Mouse (Mus musculus) neural tube, embryonic 14.5 days (tissue): ENCODE data around the gene Opcml. TPM values are rescaled to one million over a fixed set of nuclear protein-coding genes. Genes with fewer than 3 reads are reported as not detected.

Source experiments
- ATAC-seq: fragments of 200-750 bp; cut with Nextera tagmentation; 2 replicates; pipeline ENCODE4 v1.8.0; 2017; ENCODE audit warnings: low read depth, mild to moderate bottlenecking, moderate TSS enrichment, moderate library complexity
- H3K27ac ChIP-seq: fragments of 300-500 bp; sonication (generic); 2 replicates; pipeline ENCODE4 v1.5.1; 2014; ENCODE audit warnings: low read depth, mild to moderate bottlenecking, control low read depth, low read length, moderate library complexity, mixed read lengths
- H3K27me3 ChIP-seq: fragments of 300-500 bp; sonication (generic); 2 replicates; pipeline ENCODE4 v1.6.1; 2014; ENCODE audit warnings: low read length; ENCODE audit not compliant: control insufficient read depth, insufficient read depth
- H3K36me3 ChIP-seq: fragments of 300-500 bp; sonication (generic); 2 replicates; pipeline ENCODE4 v1.6.1; 2014; ENCODE audit warnings: low read length, mixed read lengths; ENCODE audit not compliant: control insufficient read depth, insufficient read depth
- H3K4me1 ChIP-seq: fragments of 300-500 bp; sonication (generic); 2 replicates; pipeline ENCODE4 v1.6.1; 2014; ENCODE audit warnings: low read length; ENCODE audit not compliant: control insufficient read depth, insufficient read depth
- H3K4me2 ChIP-seq: fragments of 300-500 bp; sonication (generic); 2 replicates; pipeline ENCODE4 v1.6.1; 2014; ENCODE audit warnings: mild to moderate bottlenecking, low read depth, low read length, control low read depth
- H3K4me3 ChIP-seq: fragments of 300-500 bp; sonication (generic); 2 replicates; pipeline ENCODE4 v1.5.1; 2014; ENCODE audit warnings: low read depth, low read length, control low read depth, mixed read lengths
- H3K9ac ChIP-seq: fragments of 300-500 bp; sonication (generic); replicated peaks from 2 replicates; pipeline ENCODE4 v1.6.1; 2014; ENCODE audit warnings: low read depth, mild to moderate bottlenecking, control low read depth, low read length, mixed read lengths
- H3K9me3 ChIP-seq: fragments of 300-500 bp; sonication (generic); 2 replicates; pipeline ENCODE4 v1.6.1; 2016; ENCODE audit warnings: low read length; ENCODE audit not compliant: control insufficient read depth
- WGBS: fragments of 180-500 bp; shearing (Covaris S2); extraction: QIAGEN DNeasy Blood & Tissue Kit; methylation state at CpG from one replicate; pipeline ENCODE4 v1.1.7; 2014; 5-methylcytosine and 5-hydroxymethylcytosine counted together
- polyA plus RNA-seq: library from polyadenylated mRNA; unstranded; fragments of >200 nt; fragmentation: Nextera tagmentation; extraction: Ambion mirVana; gene quantifications from 2 replicates; pipeline ENCODE4 v1.2.1, GENCODE M21; 2014

Gene Opcml
- polyA plus RNA-seq, 1 experiment from 2014 or later = 49.3 TPM

DNA sequence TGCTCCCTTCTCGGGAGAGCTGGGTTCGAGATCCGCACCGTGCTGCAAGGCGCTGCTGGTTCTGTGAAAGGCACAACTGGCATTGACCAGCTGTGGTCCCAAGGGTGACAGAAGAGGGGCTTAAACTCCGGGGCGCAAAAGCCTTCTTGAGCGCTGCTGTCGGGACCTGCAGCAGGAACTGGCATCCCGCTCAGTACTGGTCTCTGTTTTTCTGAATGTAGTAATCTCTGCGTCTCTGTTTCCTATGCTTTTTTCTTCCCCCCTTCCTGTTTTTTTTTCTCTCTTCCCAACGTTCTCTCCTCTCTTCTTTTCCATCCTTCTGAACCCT is 1.0 kb downstream of the Opcml start:
- WGBS = 5% methylated on average over 12 of the region's 12 CpGs
- H3K27me3 ChIP-seq = 0 out of 2 replicates have a peak, but pooled peaks cover 4% of the 10 kb centered on the region
- peak overlapping the region; percentile 58 for H3K9ac ChIP-seq
- H3K27ac ChIP-seq = peak overlapping the region; percentile 65
- no peaks in the 10 kb centered on the region for H3K36me3 ChIP-seq
- H3K9me3 ChIP-seq = no peaks in the 10 kb centered on the region
- no peaks in the 10 kb centered on the region for H3K4me1 ChIP-seq
- H3K4me2 ChIP-seq = peak overlapping the region; percentile 68
- no peak for ATAC-seq
- peak overlapping the region; percentile 35 for H3K4me3 ChIP-seq

DNA sequence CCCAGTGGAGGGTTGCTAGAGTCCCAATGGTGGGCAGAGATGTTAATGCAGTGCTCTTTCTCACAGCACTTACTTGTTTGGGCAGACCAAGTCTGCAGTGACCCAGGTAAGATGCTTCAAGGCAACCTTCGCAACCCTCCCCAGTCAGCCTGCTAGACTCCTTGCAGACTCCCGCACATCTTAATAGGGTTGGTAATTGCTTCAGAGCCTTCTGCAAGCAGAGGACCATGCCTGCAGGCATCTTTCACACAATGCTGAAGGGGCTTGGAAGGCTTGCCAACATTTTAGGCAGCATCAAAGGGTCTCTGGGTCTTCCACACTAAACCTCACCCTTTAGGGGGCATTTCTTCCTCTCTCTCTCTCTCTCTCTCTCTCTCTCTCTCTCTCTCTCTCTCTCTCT is 1.7 kb downstream of the Opcml start:
- no peak for ATAC-seq
- H3K27ac ChIP-seq = no peak overlapping the region
- WGBS = 43% methylated on average over 2 of the region's 2 CpGs

DNA sequence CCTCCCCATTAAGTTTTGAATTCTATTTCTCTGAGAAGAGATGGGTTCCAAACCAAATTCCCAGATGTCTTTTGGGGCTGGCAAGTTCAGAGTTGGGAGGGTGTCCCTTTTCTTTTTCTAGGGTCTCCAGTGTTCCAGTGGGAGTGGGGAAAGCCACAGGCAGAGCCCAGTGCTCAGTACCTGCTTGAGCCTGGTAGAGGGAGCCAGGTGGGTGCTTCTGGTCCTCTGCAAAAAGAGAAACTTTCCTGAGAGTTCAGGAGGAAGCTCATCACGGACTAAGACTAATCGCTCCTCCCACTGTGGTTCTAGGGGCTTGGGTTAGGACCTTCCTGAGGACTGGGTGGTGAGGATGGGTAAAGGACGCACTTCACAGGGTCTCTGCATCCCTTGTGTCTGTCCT is 2.4 kb downstream of the Opcml start:
- no peaks in the 10 kb centered on the region for H3K9me3 ChIP-seq
- no peaks in the 10 kb centered on the region for H3K4me1 ChIP-seq
- H3K4me3 ChIP-seq = no peak overlapping the region
- 82% methylated on average over 3 of the region's 3 CpGs for WGBS
- H3K27ac ChIP-seq = no peak overlapping the region
- no peak overlapping the region for H3K4me2 ChIP-seq
- 0 out of 2 replicates have a peak, but pooled peaks cover 4% of the 10 kb centered on the region for H3K27me3 ChIP-seq
- no peaks in the 10 kb centered on the region for H3K36me3 ChIP-seq
- no peak overlapping the region for H3K9ac ChIP-seq
- no peak for ATAC-seq

More for the DNA sequence above, 1.7 kb downstream of the Opcml start:
- H3K36me3 ChIP-seq = no peaks in the 10 kb centered on the region
- H3K4me3 ChIP-seq = peak overlapping the region; percentile 35; the same call in 1 of the 2 replicates
- H3K4me2 ChIP-seq = peak overlapping the region; percentile 68
- H3K9me3 ChIP-seq = no peaks in the 10 kb centered on the region
- no peak overlapping the region for H3K9ac ChIP-seq
- 0 out of 2 replicates have a peak, but pooled peaks cover 4% of the 10 kb centered on the region for H3K27me3 ChIP-seq
- H3K4me1 ChIP-seq = no peaks in the 10 kb centered on the region

DNA sequence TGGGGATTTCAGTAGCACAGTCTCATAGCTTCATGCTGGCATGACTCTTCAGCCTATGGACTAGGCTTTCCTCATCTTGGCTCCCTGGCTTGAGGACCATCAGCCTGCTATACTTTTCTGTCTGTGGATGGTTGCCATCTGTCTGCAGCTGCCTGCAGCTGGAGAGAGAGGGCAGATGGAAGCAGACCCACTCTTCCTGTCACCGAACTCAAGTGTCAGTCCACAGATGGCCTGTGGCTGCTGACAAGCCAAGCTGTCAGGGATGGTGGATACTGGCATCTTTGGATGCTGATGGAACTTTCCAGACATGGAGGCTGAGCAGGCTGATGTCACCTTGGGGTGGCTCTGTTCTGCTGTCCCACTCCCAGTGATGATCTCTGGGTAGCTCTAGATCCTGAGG is 6.0 kb downstream of the Opcml start:
- Histone ChIP-seq H3K9me3 (no peaks in the 10 kb centered on the region), H3K4me3 (no peak overlapping the region), H3K4me2 (no peak overlapping the region), H3K27me3 (0 out of 2 replicates have a peak, but pooled peaks cover 4% of the 10 kb centered on the region), H3K27ac (no peak overlapping the region), H3K36me3 (no peaks in the 10 kb centered on the region), H3K9ac (no peak overlapping the region), H3K4me1 (no peaks in the 10 kb centered on the region)
- WGBS = 91% methylated on average over 1 of the region's 1 CpGs
- ATAC-seq = no peak

DNA sequence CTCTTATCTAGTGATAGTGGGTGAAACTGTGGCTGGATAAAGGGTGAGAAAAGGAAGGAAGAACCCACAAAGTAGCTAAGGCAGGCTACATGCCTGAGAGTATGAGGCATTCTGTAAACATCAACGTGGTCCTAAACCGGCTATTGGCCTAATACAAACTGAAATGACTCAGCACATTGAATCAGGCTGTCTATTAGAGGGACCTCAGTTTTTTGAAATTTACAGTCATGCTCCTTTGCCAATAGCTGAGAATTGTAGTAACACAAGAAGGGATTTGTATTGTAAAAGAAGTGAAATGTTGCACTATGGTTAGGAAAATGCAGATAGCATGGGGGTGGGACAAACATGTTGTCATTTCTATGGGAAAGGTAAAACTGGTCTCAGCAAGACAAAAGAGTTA is 10.4 kb downstream of the Opcml start:
- Histone ChIP-seq H3K4me2 (no peak overlapping the region), H3K4me3 (no peak overlapping the region), H3K27ac (no peak overlapping the region), H3K27me3 (no peaks in the 10 kb centered on the region), H3K36me3 (no peaks in the 10 kb centered on the region), H3K9me3 (no peaks in the 10 kb centered on the region), H3K9ac (no peak overlapping the region), H3K4me1 (no peaks in the 10 kb centered on the region)
- ATAC-seq = no peak
- WGBS = 91% methylated on average over 2 of the region's 2 CpGs

DNA sequence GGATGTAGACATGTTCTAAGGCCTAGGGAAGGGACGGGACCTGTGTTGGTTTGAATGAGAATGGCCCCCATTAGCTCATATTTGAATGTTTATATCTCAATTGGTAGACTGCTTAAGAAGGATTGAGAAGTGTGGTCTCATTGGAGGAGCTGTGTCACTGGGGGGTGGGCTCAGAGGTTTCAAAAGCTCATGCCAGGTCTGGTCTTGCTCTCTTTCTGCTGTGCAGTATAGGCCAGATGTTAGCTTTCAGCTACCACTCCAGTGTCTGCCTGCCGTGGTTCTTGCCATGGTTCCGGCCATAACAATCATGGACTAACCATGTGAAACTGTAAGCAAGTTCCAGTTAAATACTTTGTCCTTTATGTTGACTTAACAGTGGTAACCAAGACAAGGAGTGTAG is 11.2 kb downstream of the Opcml start:
- H3K4me2 ChIP-seq = no peak overlapping the region
- no peak overlapping the region for H3K9ac ChIP-seq
- H3K27ac ChIP-seq = no peak overlapping the region
- H3K27me3 ChIP-seq = no peaks in the 10 kb centered on the region
- H3K4me1 ChIP-seq = no peaks in the 10 kb centered on the region
- no peak overlapping the region for H3K4me3 ChIP-seq
- no peaks in the 10 kb centered on the region for H3K9me3 ChIP-seq
- no peak for ATAC-seq
- 93% methylated on average over 3 of the region's 3 CpGs for WGBS
- H3K36me3 ChIP-seq = no peaks in the 10 kb centered on the region

DNA sequence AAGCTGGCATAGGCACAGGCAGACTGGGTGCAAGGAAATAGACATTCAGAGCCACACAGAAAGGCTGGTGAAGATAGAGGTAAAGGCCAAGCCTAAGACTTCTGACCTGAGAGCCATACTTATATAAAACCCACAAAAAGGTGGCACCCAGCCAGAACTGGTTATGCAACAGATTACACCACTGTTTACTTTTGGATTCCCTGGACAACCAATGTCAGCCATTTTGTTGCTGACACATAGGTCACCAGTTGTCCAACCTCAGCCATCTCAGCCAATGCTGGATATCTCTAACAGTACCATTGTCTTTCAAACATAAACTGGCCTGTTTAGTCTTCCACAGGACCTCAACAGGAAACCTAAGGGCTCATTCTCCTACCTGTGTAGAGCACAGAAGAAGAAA is 11.8 kb downstream of the Opcml start:
- no peak overlapping the region for H3K4me3 ChIP-seq

DNA sequence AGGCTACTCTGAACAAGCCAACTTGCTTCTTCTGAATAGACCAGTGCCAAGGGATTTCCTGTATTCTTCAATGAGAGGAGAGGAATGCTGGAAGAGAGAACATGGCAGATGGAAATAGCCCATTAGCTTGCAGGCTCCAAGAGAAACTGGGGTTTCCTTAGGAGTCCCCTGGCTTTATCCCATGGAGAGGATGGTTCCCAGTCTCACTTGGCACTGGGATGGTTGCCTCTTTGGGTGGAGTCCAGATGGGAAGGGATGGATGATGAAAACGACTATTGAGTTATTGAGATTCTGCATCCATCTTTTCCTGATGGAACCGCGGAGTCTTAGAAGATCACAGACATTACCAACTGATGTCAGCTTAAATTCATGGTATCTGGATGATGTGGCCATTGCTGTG is 13.9 kb downstream of the Opcml start:
- no peak for ATAC-seq
- 92% methylated on average over 3 of the region's 3 CpGs for WGBS

More for the DNA sequence above, 11.8 kb downstream of the Opcml start:
- no peak overlapping the region for H3K9ac ChIP-seq
- no peak for ATAC-seq
- H3K4me1 ChIP-seq = no peaks in the 10 kb centered on the region
- H3K36me3 ChIP-seq = no peaks in the 10 kb centered on the region
- H3K9me3 ChIP-seq = no peaks in the 10 kb centered on the region
- H3K27me3 ChIP-seq = no peaks in the 10 kb centered on the region
- H3K27ac ChIP-seq = no peak overlapping the region
- H3K4me2 ChIP-seq = no peak overlapping the region

DNA sequence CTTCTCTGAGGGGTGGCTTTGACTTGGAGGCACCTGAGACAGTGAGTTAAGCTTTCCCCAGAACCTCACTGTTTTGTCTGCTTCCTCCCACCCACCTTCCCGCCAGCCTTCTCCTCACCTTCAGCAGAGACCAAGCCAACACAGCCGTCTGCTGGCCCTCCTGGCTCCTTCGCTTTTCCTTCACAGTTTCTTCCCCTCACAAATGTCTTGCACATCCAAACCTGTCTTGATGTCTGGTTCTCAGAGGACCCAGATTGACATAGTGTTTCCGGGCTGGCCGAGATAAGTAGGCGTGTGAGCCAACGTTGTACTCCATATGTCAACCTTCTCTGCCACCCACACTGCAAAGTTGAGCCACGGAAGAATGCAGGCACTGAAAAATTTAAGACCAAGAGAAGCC is 19.2 kb downstream of the Opcml start:
- H3K36me3 ChIP-seq = no peaks in the 10 kb centered on the region
- no peak for ATAC-seq
- H3K9ac ChIP-seq = no peak overlapping the region
- no peaks in the 10 kb centered on the region for H3K27me3 ChIP-seq
- 92% methylated on average over 8 of the region's 8 CpGs for WGBS
- H3K4me3 ChIP-seq = no peak overlapping the region
- no peak overlapping the region for H3K4me2 ChIP-seq
- no peaks in the 10 kb centered on the region for H3K9me3 ChIP-seq
- H3K4me1 ChIP-seq = no peaks in the 10 kb centered on the region
- H3K27ac ChIP-seq = no peak overlapping the region

More for the DNA sequence above, 13.9 kb downstream of the Opcml start:
- no peaks in the 10 kb centered on the region for H3K36me3 ChIP-seq
- no peaks in the 10 kb centered on the region for H3K4me1 ChIP-seq
- H3K27me3 ChIP-seq = no peaks in the 10 kb centered on the region
- H3K4me3 ChIP-seq = no peak overlapping the region
- no peaks in the 10 kb centered on the region for H3K9me3 ChIP-seq
- no peak overlapping the region for H3K9ac ChIP-seq
- H3K4me2 ChIP-seq = no peak overlapping the region
- no peak overlapping the region for H3K27ac ChIP-seq
